Mouse (Mus musculus) E14TG2a.4 (cell line): ENCODE results near the gene Gli2.

Experiments used
- H3K27me3 ChIP-seq: 2 replicates; pipeline ENCODE4 v1.6.1; 2014; ENCODE audit warnings: low read length, control low read depth; ENCODE audit not compliant: insufficient read depth
- H3K36me3 ChIP-seq: 2 replicates; pipeline ENCODE4 v1.6.1; 2014; ENCODE audit warnings: low read length, control low read depth; ENCODE audit not compliant: insufficient read depth
- H3K4me1 ChIP-seq: replicated peaks from 2 replicates; pipeline ENCODE4 v1.6.1; 2014; ENCODE audit warnings: low read depth, low read length, control low read depth
- H3K4me3 ChIP-seq: replicated peaks from 2 replicates; pipeline ENCODE4 v1.5.1; 2014; ENCODE audit warnings: mild to moderate bottlenecking, low read length
- H3K9me3 ChIP-seq: 2 replicates; pipeline ENCODE4 v1.6.1; 2014; ENCODE audit warnings: low read length, control low read depth
- CTCF ChIP-seq: conservative IDR thresholded peaks from 2 replicates; pipeline ENCODE4 v1.5.1; 2014; ENCODE audit warnings: low read length
- NANOG ChIP-seq: IDR thresholded peaks from 2 replicates; pipeline ENCODE4 v1.6.1; 2014; ENCODE audit warnings: borderline replicate concordance, low read length, mixed read lengths
- POU5F1 ChIP-seq: IDR thresholded peaks from 2 replicates; pipeline ENCODE4 v1.6.1; 2014; ENCODE audit warnings: low read length, borderline replicate concordance

Gene Gli2

GRCm38 (mm10) chr1:119047462-119048371 lies 5.7 kb downstream of the Gli2 start:
- no peak for TF ChIP-seq POU5F1
- TF ChIP-seq NANOG, result no peak
- TF ChIP-seq CTCF, result no peak
- Histone ChIP-seq H3K27me3 (no peaks in the 10 kb centered on the region), H3K9me3 (no peaks in the 10 kb centered on the region), H3K4me3 (peak overlapping the region; percentile 88), H3K36me3 (peaks cover 43% of the 10 kb centered on the region), H3K4me1 (peaks cover 79% of the 10 kb centered on the region)

DNA sequence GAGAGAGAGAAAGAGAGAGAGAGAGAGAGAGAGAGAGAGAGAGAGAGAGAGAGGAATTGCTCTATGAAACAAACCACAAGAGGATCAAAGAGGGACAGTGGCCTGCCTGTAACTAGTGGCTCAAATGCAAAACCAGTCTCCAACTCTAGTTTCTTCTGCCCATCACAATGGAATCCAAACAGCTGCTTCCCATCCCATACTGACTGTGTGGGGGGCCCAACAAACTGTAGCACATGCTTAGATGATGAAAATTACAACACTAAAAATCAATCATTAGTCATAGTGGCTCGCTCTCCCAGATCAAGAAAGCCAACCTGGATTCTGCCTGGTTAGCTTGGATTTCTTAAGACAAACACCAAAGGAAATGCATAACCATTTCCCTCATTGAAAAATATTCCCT lies 15.0 kb downstream of the Gli2 start:
- peaks cover 96% of the 10 kb centered on the region for H3K36me3 ChIP-seq
- H3K27me3 ChIP-seq, result no peaks in the 10 kb centered on the region
- TF ChIP-seq CTCF, result no peak
- no peak for TF ChIP-seq NANOG
- TF ChIP-seq POU5F1, result no peak
- H3K4me3 ChIP-seq, result no peak overlapping the region
- no peaks in the 10 kb centered on the region for H3K9me3 ChIP-seq
- peaks cover 87% of the 10 kb centered on the region for H3K4me1 ChIP-seq

- Histone ChIP-seq H3K4me3 (0 out of 2 replicates have a peak overlapping the region, but pooled peaks have one; percentile 3), H3K36me3 (peaks cover 98% of the 10 kb centered on the region), H3K27me3 (no peaks in the 10 kb centered on the region), H3K9me3 (no peaks in the 10 kb centered on the region), H3K4me1 (peaks cover 90% of the 10 kb centered on the region)
- TF ChIP-seq NANOG, result no peak
- no peak for TF ChIP-seq POU5F1
- no peak for TF ChIP-seq CTCF
These were observed 17.5 kb downstream of the Gli2 start for GRCm38 (mm10) chr1:119035931-119036330.

DNA sequence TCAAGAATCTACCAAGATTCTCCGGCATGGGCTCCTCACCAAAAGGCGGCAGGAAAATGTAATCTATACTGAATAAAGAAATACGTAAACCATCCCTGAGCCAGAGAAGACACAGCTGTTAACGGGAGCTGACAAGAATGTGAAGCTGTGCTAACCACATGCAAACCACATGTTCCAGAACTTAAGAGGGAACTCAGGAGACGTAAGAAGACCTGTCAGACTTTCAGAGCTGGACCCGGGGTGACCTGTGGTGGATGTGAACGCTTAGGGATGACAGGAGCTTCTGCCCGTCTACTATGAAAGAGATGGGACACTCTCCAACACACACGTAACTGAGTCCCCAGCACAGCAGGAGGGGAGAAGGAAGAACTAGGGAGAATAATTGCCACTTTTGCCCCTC lies 18.1 kb downstream of the Gli2 start:
- peaks cover 98% of the 10 kb centered on the region for H3K36me3 ChIP-seq
- H3K27me3 ChIP-seq, result no peaks in the 10 kb centered on the region
- TF ChIP-seq CTCF, result no peak
- TF ChIP-seq NANOG, result no peak
- TF ChIP-seq POU5F1, result no peak
- peaks cover 91% of the 10 kb centered on the region for H3K4me1 ChIP-seq
- H3K4me3 ChIP-seq, result no peak overlapping the region
- no peaks in the 10 kb centered on the region for H3K9me3 ChIP-seq

- H3K36me3 ChIP-seq, result peaks cover 98% of the 10 kb centered on the region
- TF ChIP-seq POU5F1, result no peak
- TF ChIP-seq NANOG, result no peak
- no peak for TF ChIP-seq CTCF
- H3K9me3 ChIP-seq, result no peaks in the 10 kb centered on the region
These were observed 19.2 kb downstream of the Gli2 start for GRCm38 (mm10) chr1:119034163-119034705.

DNA sequence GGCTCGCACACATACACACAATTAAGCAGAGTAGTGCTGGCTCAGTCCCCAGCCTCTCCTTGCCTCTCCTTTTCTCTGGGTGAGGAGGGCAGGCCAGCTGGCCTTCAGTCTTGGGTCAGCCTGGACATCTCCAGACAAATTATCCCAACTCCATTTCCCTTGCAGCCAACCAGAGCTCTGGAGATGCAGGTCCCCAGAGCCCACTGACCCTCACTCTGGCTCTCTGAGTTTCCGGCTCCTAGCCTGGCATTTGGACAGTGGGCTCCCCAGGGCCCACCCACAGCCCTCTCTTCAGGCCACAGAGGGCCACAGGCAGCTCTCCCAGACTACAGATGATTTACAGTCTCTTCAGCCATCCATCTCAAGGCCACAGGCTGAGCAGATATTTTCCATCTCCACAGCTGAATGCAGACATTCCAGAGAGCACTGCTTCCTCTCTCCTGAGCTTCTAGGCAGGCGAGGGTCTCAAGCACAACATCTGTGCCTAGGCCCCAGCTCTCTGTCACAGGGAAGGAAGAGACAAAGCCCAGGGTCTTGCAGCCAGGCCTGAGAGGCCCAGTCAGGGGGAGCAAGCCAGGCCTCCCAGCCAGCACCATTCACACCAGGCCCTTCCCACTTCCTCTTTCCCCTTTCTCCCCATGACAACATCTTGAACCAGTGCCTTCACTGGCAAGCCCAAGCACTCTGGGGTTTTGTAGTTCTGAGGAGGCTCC lies 19.8 kb downstream of the Gli2 start:
- Histone ChIP-seq H3K9me3 (no peaks in the 10 kb centered on the region), H3K36me3 (peaks cover 97% of the 10 kb centered on the region), H3K4me1 (peaks cover 97% of the 10 kb centered on the region), H3K4me3 (0 out of 2 replicates have a peak overlapping the region, but pooled peaks have one; percentile 17), H3K27me3 (no peaks in the 10 kb centered on the region)
- no peak for TF ChIP-seq NANOG
- no peak for TF ChIP-seq POU5F1
- no peak for TF ChIP-seq CTCF

More at GRCm38 (mm10) chr1:119034163-119034705, 19.2 kb downstream of the Gli2 start:
- Histone ChIP-seq H3K4me3 (0 out of 2 replicates have a peak overlapping the region, but pooled peaks have one; percentile 17), H3K4me1 (peaks cover 97% of the 10 kb centered on the region), H3K27me3 (no peaks in the 10 kb centered on the region)

DNA sequence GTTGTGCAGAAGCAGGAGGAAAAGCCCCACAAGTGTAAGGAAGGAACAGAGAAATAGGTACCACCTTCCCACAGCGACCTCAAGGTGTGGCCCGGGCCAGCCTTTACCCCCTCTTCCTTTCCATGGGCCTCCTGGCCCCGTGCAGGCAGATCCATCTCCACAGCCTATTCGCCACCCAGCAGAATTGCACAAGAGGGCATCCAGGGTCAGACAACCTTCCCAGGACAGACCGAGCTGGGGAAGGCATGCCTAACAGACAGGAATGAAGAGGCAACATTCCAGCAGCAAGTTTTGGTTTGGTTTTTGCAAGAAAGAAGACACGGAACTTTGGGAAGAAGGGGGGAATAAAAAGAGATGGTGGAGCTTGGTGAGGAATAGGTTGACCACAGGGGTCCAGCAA lies 22.2 kb downstream of the Gli2 start:
- TF ChIP-seq CTCF, result no peak
- TF ChIP-seq NANOG, result no peak
- TF ChIP-seq POU5F1, result no peak
- H3K36me3 ChIP-seq, result peaks cover 97% of the 10 kb centered on the region
- no peaks in the 10 kb centered on the region for H3K27me3 ChIP-seq
- no peak overlapping the region for H3K4me3 ChIP-seq
- H3K4me1 ChIP-seq, result peaks cover 97% of the 10 kb centered on the region
- H3K9me3 ChIP-seq, result no peaks in the 10 kb centered on the region

GRCm38 (mm10) chr1:119025647-119026358 lies 27.6 kb downstream of the Gli2 start:
- peaks cover 97% of the 10 kb centered on the region for H3K4me1 ChIP-seq
- TF ChIP-seq POU5F1, result no peak
- TF ChIP-seq NANOG, result no peak
- TF ChIP-seq CTCF, result no peak
- H3K4me3 ChIP-seq, result no peak overlapping the region
- H3K27me3 ChIP-seq, result no peaks in the 10 kb centered on the region
- H3K9me3 ChIP-seq, result no peaks in the 10 kb centered on the region
- H3K36me3 ChIP-seq, result peaks cover 91% of the 10 kb centered on the region
